Mouse (Mus musculus) testis, adult 2 months (tissue): ENCODE measurements around the gene Slc25a41. TPM values are rescaled to one million over a fixed set of nuclear protein-coding genes. Genes with fewer than 3 reads are reported as not detected.
A peak's percentile ranks its signal among the peaks of the same experiment; 100 is the strongest.

Experiments
- H3K27ac ChIP-seq: fragments of 200-500 bp; 2 replicates; pipeline ENCODE4 v1.5.1; 2012; ENCODE audit warnings: low read depth, low read length; ENCODE audit not compliant: control insufficient read depth, insufficient read depth
- H3K27me3 ChIP-seq: fragments of 200-500 bp; 2 replicates; pipeline ENCODE4 v1.6.1; 2012; ENCODE audit warnings: mild to moderate bottlenecking, low read length, moderate library complexity; ENCODE audit not compliant: control insufficient read depth, insufficient read depth
- H3K36me3 ChIP-seq: fragments of 200-500 bp; 2 replicates; pipeline ENCODE4 v1.6.1; 2012; ENCODE audit warnings: mild to moderate bottlenecking, low read length; ENCODE audit not compliant: control insufficient read depth, insufficient read depth
- H3K4me1 ChIP-seq: fragments of 200-500 bp; 2 replicates; pipeline ENCODE4 v1.6.1; 2012; ENCODE audit warnings: low read length; ENCODE audit not compliant: control insufficient read depth, insufficient read depth
- H3K4me3 ChIP-seq: fragments of 200-500 bp; 2 replicates; pipeline ENCODE4 v1.5.1; 2012; ENCODE audit warnings: low read depth, mild to moderate bottlenecking, low read length, moderate library complexity, mixed read lengths; ENCODE audit not compliant: control insufficient read depth
- CTCF ChIP-seq: fragments of 200-500 bp; IDR thresholded peaks from 2 replicates; pipeline ENCODE4 v1.5.1; 2012; ENCODE audit warnings: low read depth, mild to moderate bottlenecking, inconsistent platforms, low read length, moderate library complexity; ENCODE audit not compliant: control insufficient read depth, insufficient read depth, insufficient replicate concordance
- POLR2A ChIP-seq: fragments of 200-500 bp; IDR thresholded peaks from 2 replicates; pipeline ENCODE4 v1.6.1; 2012; ENCODE audit warnings: low read depth, mild to moderate bottlenecking, inconsistent platforms, low read length, moderate library complexity; ENCODE audit not compliant: control insufficient read depth
- polyA plus RNA-seq: library from polyadenylated mRNA; depleted of rRNA; stranded (reverse); fragments of >200 nt; gene quantifications from 2 replicates; pipeline ENCODE4 v1.2.3, GENCODE M21; 2012

Slc25a41 gene
- polyA plus RNA-seq, 1 experiment: 45.5 TPM

DNA sequence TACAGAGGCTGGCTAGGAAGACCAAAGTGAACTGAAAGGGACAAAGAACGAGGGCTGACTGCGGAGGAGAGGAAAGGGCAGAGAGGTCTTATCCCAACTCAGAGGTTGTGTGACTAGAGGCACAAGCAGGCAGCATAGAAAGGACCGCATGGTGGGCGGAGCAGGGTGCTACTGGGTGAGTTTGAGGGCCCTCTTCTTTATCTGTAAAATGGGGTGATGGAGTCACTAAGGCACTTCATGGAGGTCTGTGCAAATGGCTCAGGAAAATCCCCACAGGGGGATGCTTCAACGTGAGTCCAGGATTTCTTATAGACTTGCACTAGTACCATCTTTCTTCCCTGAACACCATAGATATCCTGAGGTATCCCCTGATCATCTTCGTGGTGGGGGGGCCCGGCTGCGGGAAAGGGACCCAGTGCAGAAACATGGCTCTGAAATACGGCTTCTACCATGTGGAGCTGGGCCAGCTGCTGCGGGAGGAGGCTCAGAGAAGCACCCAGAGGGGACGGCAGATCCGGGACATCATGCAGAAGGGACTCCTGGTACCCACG is 29.1 kb downstream of the Slc25a41 start:
- no peaks in the 10 kb centered on the region; the same call in 1 of the 2 replicates for H3K36me3 ChIP-seq
- no peak for TF ChIP-seq POLR2A
- no peak for TF ChIP-seq CTCF
- H3K27me3 ChIP-seq: no peaks in the 10 kb centered on the region
- peak overlapping the region; percentile 97 for H3K27ac ChIP-seq
- H3K4me3 ChIP-seq: peak overlapping the region; percentile 97
- peaks cover 5% of the 10 kb centered on the region for H3K4me1 ChIP-seq

DNA sequence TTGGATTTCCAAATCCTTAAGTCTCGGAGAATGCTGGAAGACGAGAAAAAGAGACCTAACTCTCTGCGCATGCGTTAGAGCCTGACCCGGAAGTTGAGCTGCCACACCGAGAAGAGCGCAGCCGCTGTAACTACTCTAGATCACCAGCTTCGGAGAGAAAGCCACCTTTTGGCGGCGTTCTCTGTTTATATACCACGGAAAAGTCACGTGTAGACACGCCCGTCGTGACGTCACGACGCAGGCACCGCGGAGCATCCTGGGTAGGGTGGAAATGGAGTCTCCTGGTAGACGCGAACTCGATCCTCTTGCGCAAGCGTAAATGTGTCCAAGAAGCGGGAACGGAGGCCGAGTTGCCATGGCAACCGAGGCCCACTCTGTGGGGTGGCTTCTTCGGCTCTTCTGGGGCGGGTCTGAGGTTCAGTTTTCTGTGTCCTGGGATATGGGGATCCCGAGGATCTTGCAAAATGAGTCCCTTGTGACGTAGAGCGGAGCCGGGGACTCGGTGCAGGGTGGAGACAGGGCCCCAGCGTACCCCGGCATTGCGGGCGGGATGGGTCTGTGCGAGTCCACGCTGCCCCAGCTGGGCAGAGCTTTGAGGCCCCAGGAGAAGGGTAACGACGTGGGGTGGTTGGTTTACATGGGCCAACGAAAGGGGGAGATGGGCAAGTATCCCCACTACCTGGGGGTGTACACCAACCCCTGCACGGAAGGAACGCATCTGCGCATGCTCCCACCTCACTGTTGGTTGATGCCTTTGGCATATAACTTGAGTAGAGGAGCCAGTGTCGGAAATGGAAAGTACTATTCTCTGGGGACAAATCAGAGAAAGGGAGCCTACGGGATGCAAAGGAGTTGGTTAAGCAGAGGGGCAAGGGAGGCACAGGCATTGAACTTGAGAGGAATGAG is 30.0 kb downstream of the Slc25a41 start, which contains the start of the genes Gtf2f1 and Gm17949:
Gene Gtf2f1 (minus strand): TSS at position 53 of the 906 bp plus-strand sequence.
Gene Gm17949 (plus strand): TSS at position 234 of the 906 bp plus-strand sequence.
- TF ChIP-seq POLR2A (peak; percentile 99), CTCF (no peak)
- no peaks in the 10 kb centered on the region for H3K27me3 ChIP-seq
- no peaks in the 10 kb centered on the region; the same call in 1 of the 2 replicates for H3K36me3 ChIP-seq
- H3K27ac ChIP-seq: peak within 1 kb of the TSS; percentile 97
- H3K4me3 ChIP-seq: peak within 1 kb of the TSS; percentile 97
- H3K4me1 ChIP-seq: peaks cover 5% of the 10 kb centered on the region

DNA sequence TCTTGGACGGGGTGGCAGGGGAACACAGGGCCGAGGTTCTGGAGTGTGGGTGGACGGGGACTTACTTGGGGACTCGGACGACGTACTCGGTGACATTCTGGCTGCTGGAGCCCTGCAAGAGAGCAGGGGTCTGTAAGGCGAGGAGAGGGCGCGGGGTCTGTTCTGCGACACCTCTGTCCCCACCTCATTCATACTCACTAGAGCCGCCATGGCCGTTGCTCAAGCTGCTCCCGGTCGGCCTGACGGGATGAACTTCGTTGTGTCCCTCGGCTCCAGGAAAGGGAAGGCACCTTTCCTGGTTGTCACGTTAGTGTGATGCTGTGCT is 30.6 kb downstream of the Slc25a41 start:
- peaks cover 5% of the 10 kb centered on the region for H3K4me1 ChIP-seq
- H3K27ac ChIP-seq: peak overlapping the region; percentile 97
- peak overlapping the region; percentile 97 for H3K4me3 ChIP-seq
- no peaks in the 10 kb centered on the region; the same call in 1 of the 2 replicates for H3K36me3 ChIP-seq
- H3K27me3 ChIP-seq: no peaks in the 10 kb centered on the region
- TF ChIP-seq CTCF (no peak), POLR2A (no peak)

DNA sequence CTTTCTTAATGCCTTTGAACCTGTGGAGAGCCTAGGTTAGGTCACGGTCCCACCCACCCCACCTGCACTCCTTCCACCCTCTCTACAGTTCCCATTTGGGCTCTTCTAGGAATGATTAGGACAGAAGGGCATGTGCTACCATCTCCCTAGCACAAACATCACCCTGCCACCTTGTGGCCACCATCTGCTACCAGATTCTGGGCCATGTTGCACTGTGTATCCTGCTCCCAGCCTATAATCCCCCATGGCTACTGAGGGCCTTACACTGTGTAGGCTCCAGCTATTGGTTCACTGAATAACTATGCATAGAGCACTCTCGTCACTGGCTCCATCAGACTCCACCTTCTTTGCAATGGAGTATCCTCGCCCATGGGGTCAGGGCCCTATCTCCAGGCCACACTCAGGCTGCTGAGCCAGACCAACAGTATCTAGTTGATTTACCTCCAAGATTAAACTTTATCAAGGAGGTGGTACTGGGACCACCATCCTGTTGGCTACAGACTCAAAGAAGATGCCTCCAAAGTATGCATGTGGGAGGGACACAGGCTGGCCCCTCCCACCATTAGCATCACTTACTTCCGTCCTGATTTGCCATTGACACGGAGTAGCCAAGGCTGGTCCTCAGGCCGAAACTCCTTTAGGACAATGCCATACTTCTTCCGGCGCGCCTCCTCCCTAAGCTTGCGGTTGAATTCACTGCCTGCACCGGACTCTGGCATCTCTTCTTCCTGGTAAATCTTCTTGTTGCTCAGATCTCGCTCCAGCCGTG is 34.1 kb downstream of the Slc25a41 start:
- no peaks in the 10 kb centered on the region for H3K27me3 ChIP-seq
- TF ChIP-seq POLR2A: no peak
- TF ChIP-seq CTCF: peak; percentile 30; the same call in 1 of the 2 replicates
- H3K4me3 ChIP-seq: no peak overlapping the region
- H3K36me3 ChIP-seq: no peaks in the 10 kb centered on the region; the same call in 1 of the 2 replicates
- no peak overlapping the region for H3K27ac ChIP-seq
- H3K4me1 ChIP-seq: peaks cover 5% of the 10 kb centered on the region

DNA sequence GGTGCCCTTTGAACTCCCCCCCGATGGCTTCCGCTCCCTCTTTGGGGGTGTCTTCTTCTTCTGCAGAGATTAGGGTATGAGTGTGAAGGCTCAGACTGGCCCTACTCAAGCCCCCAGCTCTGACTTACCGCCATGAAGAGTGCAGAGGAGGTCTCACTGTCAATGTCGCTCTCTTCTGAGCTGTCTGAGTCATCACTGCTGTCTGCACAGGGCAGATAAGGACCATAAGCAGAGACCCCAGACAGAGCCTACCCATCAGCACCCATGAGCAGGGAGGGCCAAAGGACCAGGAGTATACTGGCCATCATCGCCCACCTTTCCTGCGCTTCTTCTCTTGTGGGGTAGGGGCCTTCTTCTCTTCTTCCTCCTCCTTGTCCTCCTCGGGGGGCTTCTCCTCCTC is 37.5 kb downstream of the Slc25a41 start:
- Histone ChIP-seq H3K27me3 (no peaks in the 10 kb centered on the region), H3K27ac (no peak overlapping the region), H3K36me3 (no peaks in the 10 kb centered on the region), H3K4me1 (no peaks in the 10 kb centered on the region), H3K4me3 (no peak overlapping the region)
- TF ChIP-seq POLR2A (no peak), CTCF (no peak)

DNA sequence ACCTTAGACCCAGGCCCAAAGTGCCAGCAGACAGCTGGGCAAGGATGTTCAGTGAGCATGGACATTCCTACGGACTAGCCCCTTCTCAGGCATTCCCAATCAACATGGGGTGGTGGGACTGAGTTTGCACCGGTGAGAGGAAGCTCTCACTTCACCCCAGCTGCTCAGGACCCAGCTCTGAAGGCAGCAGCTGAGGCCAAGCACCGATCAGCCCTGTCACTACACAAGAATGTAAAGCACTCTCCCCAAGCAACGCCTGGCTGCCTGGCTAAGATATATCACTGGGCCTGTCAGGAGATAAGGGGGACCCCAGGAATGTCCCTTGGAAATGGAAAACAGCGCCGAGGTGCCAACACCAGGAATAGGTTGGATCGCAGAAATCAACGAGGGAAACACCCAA is 40.2 kb downstream of the Slc25a41 start:
- Histone ChIP-seq H3K36me3 (no peaks in the 10 kb centered on the region), H3K27me3 (no peaks in the 10 kb centered on the region), H3K27ac (no peak overlapping the region), H3K4me1 (peaks cover 8% of the 10 kb centered on the region), H3K4me3 (no peak overlapping the region)
- TF ChIP-seq CTCF: no peak

DNA sequence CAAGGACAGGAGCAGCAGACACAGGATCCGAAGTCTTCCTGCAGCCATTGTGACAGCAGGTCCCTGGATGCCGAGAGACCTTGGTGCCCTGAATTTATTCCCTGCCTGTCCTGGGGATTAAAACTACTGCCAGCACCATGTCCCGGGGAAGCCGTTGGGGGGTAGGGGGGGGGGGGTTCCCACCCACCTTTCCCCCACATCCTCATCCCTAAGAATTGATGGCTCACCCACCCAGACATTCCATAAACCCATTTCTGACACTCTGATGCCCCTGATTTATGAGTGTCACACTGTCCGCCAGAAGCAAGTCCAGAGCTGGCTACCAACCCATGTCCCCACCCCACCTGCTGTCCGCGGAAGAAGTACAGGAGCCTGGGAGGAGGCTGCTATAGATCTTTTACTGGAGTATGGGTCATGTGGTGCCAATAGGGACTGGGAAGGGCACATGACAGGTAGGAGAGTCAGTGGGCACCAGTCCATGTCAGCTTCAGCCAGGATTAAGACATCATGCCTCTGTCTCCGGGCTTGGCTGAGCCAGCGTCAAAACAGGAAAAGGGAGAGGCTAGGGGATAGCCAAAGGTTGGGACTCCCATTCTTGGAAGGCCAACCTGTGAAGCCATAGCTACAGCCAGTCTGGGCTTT is 41.4 kb downstream of the Slc25a41 start, which contains the start of gene Pspn:
Gene Pspn (minus strand): TSS at position 51 of the 642 bp plus-strand sequence.
- no peaks in the 10 kb centered on the region for H3K36me3 ChIP-seq
- peaks cover 8% of the 10 kb centered on the region for H3K4me1 ChIP-seq
- no peaks in the 10 kb centered on the region for H3K27me3 ChIP-seq
- no peak within 1 kb of the TSS for H3K4me3 ChIP-seq
- no peak within 1 kb of the TSS for H3K27ac ChIP-seq
- TF ChIP-seq POLR2A: no peak
- TF ChIP-seq CTCF: no peak
